Mouse (Mus musculus) thymus, adult 2 months (tissue): ENCODE results near the gene Hmga1b.

Experiments used
- CTCF ChIP-seq: fragments of 200-500 bp; IDR thresholded peaks from 2 replicates; pipeline ENCODE4 v1.5.1; 2012; ENCODE audit warnings: mild to moderate bottlenecking, control low read depth, low read length, moderate library complexity, borderline replicate concordance; ENCODE audit not compliant: control insufficient read depth, poor library complexity, insufficient read depth; ENCODE audit errors: extremely low read depth
- POLR2A ChIP-seq: fragments of 200-500 bp; IDR thresholded peaks from 2 replicates; pipeline ENCODE4 v1.6.1; 2012; ENCODE audit warnings: mild to moderate bottlenecking, low read length, control low read depth, moderate library complexity; ENCODE audit not compliant: control insufficient read depth, poor library complexity, insufficient read depth; ENCODE audit errors: extremely low read depth

DNA sequence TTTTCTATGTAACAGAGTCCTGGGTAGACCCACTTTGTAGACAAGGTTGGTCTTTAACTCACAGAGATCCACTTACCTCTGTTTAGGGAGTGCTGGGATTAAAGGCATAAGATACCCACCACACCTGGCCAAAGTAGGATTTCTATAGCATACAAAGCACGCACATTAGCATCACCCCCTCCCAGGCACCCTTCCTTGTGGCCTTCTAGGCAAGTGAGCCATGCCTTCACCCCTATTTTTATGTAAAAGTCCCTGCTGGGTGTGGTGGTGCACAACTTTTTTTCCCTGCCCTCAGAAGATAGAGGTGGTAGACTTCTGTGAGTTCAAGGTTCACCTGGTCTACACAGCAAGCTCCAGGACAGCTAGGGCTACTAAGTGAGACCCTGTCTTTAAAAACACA, 17.3 kb downstream of the Hmga1b start:
- no peak for TF ChIP-seq POLR2A
- TF ChIP-seq CTCF: no peak
